Mouse (Mus musculus) MN1 (cell line): ENCODE measurements at regions not wholly inside any gene's neighbourhood (a gene's known extent, or its start where the extent isn't known, plus 50 kb on each side); places are given as distances from the start of the nearest gene placed in this dataset.
A peak's percentile ranks its signal among the peaks of the same experiment; 100 is the strongest.

Source experiments
- DNase-seq: peaks from one replicate; pipeline ENCODE4 v3.0.0-alpha.2; 2016; ENCODE audit warnings: low spot score

DNA sequence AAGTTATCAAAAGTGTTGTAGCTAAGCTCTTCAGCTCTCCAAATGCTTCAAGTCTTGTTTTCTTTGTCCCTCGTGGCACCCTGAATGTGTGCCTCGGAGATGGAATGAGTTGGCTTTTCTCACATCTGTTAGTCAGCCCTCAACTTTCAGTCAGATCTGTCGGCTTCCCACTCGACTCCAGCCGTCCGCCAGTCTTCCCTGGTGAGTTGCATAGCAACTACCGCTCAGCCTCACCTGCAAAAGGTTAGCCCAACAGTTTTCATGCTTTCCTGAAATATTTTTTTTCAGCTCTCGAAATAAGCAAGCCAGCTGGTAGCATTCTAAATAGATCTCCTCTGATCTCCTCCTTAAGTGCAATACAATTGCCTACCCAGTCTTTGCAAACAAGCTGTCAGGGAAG lies 601.2 kb downstream of the Dok5 start:
- DNase-seq: no peak

DNA sequence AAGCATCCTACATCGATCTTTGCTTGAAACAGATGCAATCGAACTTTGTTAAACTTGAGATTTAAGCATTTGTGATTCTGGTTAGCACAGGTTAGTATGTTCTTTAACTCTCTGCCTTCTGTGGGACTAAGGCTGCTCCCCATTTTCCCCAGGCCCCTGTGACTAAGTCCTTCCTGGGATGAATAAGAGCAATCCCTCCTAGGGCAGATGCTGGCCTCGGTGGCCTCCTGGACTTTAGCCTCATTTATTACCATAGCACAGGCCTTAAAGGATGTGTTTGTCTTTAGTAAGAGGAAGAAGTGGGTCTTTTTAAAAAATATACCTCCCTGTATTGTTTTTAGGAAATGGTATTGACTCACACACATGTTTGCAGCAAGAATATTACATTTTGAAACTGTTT lies 599.9 kb downstream of the Dok5 start:
- DNase-seq: no peak

DNA sequence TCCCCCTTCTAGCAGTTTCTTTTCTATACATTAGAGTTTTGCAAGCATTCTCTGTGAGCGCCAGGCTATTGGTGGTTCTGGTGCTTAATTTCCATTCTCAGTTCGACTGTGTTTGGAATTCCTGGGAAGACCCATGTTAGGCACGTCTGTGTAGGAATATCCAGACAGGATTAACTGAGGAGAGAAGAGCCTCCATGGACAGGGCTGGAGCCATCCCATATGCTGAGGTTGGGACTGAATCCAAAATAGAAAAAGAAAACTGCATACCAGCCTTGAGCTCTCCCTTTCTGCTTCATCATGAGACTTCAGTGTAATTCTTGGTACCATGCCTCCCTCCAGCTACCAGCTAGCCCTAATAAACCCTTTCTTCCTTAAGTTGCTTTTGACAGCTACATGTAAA lies 595.3 kb downstream of the Dok5 start:
- no peak for DNase-seq

DNA sequence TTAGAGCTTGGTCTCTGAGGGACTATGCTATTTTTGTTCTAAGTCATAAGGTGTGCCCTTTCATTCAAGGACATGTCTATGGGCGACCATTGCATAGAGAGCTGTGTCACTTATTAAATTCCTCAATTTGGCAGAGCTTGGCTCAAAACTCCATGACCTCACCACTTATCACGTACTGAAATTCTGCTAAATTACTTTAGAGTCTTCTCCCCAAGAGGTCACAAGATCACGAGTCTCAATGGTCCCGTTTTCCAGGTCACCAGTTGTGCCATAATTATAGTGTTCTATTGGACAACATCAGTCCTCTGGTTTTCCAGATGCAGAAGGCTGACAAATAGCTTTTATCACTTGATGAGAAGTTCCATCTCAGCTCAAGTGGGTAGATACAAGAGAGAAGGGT lies 576.9 kb downstream of the Dok5 start:
- DNase-seq: no peak

- no peak for DNase-seq
These were observed 574.4 kb downstream of the Dok5 start for GRCm38 (mm10) chr2:171306000-171306399.

DNA sequence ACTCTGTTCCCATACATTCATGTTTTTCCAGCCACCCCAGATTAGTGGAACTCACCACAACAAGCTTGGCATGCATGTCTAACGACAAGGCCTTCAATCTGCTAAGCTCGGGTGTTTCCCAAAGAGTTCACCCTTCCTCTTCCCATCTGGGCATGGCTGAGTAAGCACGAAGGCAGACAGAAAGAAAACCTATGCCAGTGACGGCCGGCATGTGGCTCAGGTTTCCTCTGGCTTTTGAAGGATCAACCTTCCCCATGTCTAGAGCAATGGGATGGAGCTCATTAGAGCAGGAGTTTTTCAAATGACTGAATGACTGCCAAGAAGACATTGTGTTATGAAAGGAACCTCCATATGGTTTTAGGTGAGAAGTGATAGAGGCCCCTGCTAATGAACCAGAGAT lies 566.9 kb downstream of the Dok5 start:
- DNase-seq: no peak

- DNase-seq: no peak
These were observed 564.0 kb downstream of the Dok5 start for GRCm38 (mm10) chr2:171295603-171296002.

DNA sequence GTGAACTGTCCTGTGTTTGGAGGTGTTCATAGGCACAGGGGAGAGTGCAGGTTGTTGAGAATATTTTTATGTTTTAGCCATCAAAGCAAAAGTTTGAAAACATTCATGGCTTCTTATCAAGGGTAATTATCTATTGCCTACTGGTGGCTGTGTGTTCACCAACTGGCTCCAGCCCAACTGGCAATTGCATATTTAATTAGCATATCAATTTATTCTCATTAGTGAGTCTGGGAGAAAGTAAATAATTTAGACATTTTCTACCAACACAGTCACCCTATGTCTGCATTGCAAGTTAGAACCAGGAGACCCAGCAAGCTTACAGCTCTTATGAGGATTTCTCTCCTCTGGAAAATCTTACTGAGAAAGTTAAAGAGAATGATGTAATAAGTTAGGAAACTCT lies 561.0 kb downstream of the Dok5 start:
- DNase-seq: no peak

GRCm38 (mm10) chr2:171285719-171286394 lies 554.2 kb downstream of the Dok5 start:
- no peak for DNase-seq

DNA sequence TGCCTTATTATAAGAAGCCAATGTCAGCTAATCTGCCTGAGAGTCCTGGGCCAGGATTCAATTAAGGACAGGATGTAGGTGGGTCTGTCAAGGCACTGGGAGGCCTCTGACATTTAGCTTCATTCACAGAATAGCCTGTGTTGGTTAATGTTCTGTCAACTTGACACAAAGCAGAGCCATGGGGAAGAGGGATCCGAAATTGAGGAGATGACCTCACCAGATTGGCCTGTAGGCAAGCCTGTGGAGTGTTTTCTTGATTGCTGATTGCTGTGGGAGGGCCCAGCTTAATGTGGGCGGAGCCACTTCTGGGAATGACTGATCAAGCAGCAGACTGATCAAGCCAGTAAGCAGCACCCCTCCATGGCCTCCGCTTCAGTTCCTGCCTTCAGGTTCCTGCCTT lies 548.5 kb downstream of the Dok5 start:
- DNase-seq: peak; percentile 92

- no peak for DNase-seq
These were observed 547.7 kb downstream of the Dok5 start for GRCm38 (mm10) chr2:171279319-171279718.

DNA sequence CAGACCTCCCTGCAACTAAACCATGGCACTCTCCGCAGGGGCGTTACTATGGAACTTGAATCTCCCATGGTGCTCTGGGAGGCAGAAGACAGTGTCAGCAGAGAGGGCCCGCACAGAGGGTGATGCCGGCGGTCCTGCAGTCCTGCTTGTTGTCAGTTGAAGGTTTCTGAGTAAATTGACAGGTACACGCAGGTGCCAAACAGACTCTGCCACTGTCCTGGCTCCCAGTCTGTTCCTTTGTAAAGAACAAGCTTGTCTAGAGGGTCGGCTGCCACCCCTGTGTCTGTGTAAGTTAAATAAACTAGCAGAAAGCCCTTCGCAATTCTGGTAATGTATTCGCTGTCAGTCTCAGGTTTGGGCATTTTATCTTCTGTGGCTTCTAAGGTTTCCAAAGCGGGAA lies 521.6 kb downstream of the Dok5 start:
- no peak for DNase-seq

GRCm38 (mm10) chr2:171245391-171245790 lies 513.8 kb downstream of the Dok5 start:
- DNase-seq: no peak

DNA sequence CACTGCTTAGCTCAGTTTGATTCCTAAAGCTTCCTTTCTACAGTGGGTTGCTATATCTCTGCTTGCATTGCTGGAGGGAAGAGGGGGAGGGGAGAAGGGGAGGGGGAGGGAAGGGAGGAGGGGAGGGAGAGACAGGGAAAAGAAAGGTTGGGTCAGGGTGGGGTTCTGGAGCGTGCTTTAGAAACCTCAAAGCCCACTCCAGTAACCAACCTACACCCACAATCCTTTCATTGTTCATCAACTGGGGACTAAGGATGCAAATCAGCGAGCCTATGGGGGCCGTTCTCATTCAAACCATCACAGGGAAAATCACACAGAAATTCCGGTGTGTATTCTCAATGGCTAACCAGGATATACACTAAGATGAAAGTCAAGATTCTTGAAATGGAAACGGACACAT lies 510.7 kb downstream of the Dok5 start:
- DNase-seq: no peak

DNA sequence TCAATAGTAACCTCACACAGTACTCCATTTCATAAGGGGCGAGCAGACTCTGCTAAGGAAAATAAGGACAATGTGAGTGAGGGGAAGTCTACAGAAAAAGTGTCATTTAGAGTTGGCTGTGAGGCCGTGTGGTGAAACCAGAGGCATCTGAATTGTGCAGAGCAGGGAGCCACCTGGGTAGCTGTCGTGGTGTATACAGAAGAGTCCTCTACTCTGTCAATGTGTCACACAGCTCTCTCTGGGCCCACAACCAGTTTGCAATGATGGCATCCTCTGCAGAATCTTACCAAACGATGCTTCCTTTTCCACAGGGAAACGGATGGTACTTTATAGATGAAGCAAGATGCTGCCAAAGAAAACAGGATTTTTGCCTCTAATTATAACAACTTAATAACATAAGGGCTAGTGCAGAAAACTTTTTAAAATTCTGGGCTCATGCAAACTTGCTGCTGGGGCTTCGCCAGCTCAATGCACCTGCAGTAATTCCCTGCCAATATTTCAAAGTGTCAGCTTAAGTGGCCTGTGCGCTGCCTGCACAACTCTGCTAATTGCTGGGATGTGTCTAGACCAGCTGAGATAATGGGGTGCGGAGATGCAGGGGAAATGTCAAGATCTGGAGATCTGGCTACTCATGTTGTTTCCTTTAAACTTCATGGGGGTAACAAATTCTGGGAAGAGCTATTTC lies 505.8 kb downstream of the Dok5 start:
- peak; percentile 7 for DNase-seq

- DNase-seq: no peak
These were observed 501.2 kb downstream of the Dok5 start for GRCm38 (mm10) chr2:171232812-171233211.

DNA sequence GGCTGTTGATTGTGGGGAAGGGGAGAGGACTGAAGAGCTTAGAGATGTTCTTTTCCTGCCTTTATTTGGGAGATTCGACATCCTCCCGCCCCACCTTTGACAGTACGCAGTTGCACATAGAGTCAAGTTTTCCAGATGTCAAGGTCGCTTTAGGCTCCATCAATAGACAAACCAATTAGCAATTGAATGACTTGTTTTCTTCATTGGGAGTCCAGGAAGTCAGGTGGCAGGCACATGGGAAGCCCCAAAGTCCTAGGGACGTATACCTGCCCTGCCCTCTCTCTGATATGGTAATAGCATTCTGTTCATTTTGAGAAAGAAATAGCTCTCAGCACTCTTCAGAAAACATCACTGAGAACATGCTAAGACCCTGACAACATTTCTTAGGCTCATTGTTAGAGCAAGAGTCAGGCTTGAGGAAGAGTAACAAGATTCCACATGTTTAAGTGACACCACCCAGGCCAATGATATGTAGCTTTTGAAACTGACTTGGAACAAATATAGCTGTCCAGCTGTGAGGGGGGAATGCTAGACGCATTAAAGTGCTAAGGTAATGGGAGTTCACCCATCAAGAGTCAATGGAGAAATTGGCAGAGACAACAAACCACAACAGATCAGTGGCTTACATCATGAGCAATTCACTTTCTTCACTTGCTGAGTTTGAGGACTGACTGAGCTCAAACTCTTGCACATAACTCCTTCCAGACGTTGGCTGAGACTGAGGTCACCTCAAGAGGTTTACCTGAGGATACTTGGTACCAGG lies 499.9 kb downstream of the Dok5 start:
- DNase-seq: no peak

GRCm38 (mm10) chr2:171230536-171230935 lies 498.9 kb downstream of the Dok5 start:
- DNase-seq: no peak

GRCm38 (mm10) chr2:171228229-171228628 lies 496.6 kb downstream of the Dok5 start:
- DNase-seq: no peak

DNA sequence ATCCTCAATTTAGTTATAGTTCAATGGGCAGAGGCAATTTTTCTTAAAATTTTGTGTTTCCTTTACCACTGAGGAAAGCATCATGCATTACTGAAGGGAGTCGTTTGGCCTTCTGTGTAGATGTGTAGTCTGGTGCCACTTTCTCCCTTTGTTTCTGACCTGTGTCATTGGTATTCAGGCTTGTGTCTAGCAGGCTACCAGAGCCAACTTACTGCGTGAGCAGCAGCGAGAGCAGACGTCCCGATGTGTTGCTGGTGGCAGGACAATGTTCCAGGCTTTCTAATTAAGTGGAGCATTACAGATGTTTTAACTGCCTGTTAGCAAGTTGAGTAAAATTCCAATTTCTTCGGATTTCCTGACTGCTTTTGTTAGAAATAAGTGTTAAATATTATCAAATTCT lies 482.2 kb downstream of the Dok5 start:
- DNase-seq: no peak

GRCm38 (mm10) chr2:171196472-171196871 lies 464.9 kb downstream of the Dok5 start:
- DNase-seq: no peak

GRCm38 (mm10) chr2:171192181-171192580 lies 460.6 kb downstream of the Dok5 start:
- DNase-seq: no peak
